Mouse (Mus musculus) adrenal gland, postnatal 25 days (tissue): ENCODE measurements around the gene Cacng7. TPM values are rescaled to one million over a fixed set of nuclear protein-coding genes. Genes with fewer than 3 reads are reported as not detected.

Source experiments
- DNase-seq: peaks from one replicate; pipeline ENCODE4 v3.0.0; 2021; ENCODE audit warnings: mixed read lengths
- total RNA-seq: library from RNA; stranded (reverse); gene quantifications from 2 replicates; pipeline ENCODE4 v1.2.3, GENCODE M21; 2021

Gene Cacng7
- total RNA-seq, 1 experiment from 2014 or later = 10.1 TPM

DNA sequence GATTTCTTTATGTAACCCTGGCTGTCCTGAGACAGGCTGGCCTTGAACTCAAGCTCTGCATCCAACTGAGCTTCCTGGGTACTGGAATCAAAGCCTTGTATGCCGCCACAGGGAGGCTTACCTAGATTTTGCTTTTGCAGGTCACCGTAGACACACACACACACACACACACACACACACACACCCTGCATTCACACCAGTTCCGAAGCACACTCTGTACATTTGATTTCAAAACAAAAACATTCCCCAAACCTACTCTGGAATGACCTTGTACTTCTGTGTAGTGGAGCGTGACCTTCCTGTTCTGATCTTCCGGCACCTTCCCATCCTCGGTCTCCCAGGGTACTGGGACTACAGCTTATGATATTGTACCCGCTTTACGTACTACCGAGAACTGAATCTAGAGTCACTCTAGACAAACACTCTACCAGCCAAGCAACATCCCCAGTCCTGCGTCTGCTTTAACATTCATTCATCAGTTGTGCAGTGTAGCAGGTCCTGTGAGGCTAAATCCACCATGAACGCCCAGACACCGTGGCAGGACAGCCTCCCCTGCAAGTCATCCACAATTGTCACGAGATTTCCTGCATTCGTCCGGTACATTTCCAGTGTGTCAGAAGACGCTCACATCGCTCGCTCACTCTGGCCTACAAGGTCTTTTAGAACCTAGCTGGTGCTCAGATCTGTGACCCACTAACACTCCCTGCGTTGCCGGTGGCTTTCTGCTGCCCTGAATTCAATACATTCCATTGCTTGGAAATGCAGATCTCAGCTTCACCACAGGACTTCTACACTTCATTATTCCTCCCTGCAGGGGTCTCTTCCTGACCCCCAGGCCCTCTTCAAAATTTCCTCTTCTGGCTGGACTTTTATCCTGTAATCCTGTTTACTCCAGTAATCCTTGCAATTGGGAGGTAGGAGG lies 14.9 kb downstream of the Cacng7 start:
- no peak for DNase-seq

DNA sequence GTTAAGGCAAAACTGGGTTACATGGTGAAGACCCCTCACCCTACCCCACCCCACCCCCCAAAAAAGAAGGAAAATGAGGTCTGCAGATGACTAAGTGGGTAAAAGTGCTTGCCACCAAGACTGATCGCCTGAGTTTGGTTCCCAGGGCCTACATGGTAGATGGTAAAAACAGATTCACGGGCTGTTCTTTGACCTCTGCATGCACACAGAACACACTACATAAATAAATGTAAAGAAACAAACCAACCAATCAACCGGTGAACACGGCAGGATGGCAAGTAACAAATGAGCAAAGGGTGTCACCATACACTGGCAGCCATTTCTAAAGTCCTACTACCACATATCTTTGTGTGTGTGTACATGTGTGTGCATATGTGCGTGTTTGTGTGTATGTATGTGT lies 15.6 kb downstream of the Cacng7 start:
- no peak for DNase-seq

GRCm38 (mm10) chr7:3349775-3350174 lies 17.0 kb downstream of the Cacng7 start:
- DNase-seq = no peak

- no peak for DNase-seq
Observed at GRCm38 (mm10) chr7:3351536-3351935, 18.8 kb downstream of the Cacng7 start.

- peak; percentile 19 for DNase-seq
Observed at GRCm38 (mm10) chr7:3354850-3355249, 22.1 kb downstream of the Cacng7 start.

- no peak for DNase-seq
Observed at GRCm38 (mm10) chr7:3360678-3361077, 27.9 kb downstream of the Cacng7 start.

DNA sequence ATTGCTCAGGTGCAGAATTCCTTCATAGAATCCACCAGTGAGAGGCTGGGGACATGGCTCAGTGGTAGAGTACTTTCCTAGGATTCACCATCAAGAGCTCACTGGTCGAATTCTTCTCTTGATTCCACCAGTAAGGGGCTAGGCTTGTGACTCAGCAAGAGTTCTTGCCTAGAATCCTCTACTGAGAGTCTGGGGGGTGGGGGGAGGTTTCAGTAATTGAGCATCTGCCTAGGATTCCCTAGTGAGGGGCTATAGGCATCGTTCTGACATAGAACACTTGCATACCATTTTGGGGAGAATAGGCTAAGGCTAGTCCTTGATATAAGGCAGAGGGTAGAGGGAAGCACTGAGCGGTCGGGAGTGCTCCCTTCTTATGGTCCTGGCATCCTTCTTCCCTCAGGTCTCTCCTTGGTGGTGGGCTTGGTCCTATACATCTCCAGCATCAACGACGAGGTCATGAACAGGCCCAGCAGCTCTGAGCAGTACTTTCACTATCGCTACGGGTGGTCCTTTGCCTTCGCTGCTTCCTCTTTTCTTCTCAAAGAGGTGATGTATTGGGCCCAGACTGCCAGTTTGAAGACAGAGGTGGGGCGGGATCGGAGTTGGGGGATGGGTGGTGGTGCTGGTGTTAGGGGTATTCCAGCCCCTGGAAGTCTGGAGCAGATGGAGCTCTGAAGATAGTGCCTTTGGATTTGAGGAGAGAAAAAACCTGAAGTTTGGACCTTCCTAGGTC lies 33.0 kb downstream of the Cacng7 start:
- DNase-seq = no peak

DNA sequence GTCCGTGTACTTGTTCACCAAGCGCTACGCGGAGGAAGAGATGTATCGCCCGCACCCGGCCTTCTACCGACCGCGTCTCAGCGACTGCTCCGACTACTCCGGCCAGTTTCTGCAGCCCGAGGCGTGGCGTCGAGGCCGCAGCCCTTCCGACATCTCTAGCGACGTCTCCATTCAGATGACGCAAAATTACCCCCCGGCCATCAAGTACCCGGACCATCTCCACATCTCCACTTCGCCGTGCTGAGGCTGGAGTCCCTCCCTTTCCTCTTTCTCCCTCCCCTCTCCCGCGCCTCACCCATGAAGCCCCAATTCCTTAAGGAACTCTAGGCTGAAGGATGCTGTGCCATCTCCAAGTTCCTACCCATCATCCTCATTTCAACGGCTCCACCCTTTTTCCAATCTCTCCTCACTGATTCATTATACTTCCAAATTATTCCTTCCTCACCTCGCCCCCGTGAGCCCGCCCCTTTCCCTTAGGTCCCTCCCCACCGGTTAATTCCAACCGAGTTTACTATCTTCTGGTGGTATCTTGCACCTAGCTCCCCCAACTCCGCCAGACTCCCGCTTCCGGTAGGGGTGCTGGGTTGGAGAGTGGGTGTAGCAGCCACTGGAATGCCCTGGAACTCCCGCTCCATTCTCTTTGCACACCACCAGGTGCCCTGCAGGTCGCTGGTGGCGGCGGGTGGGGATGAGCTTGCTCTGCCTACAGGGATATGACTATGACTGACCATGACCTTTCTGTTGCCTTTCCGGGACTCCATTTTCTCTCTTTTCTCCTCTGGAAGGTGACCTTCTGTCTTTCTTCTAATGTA lies 34.2 kb downstream of the Cacng7 start:
- no peak for DNase-seq

- no peak for DNase-seq
Observed at GRCm38 (mm10) chr7:3367569-3367968, 34.8 kb downstream of the Cacng7 start.

- DNase-seq = no peak
Observed at GRCm38 (mm10) chr7:3368311-3368710, 35.6 kb downstream of the Cacng7 start.

GRCm38 (mm10) chr7:3369189-3369588 lies 36.4 kb downstream of the Cacng7 start:
- no peak for DNase-seq

DNA sequence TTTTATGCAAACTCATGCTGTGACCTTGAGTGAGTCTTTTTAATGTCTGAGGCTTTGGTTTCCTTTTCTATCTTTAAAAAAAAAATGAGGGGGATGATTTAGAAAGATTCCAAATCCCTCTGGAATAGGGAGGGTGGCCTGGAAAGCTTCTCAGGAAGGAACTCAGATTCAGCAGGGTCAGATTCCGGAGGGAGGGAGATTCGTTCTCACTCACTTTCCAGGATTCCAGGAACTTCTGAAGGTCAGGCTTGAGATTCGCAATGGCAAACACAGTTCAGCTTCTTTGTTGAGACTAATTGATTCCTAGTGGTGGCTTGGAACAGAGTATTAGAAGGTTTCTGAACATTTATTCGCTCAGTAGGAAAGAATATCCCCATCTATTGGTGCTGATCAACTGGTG lies 37.7 kb downstream of the Cacng7 start:
- no peak for DNase-seq

GRCm38 (mm10) chr7:3372376-3372775 lies 39.6 kb downstream of the Cacng7 start:
- DNase-seq = no peak

GRCm38 (mm10) chr7:3373754-3374153 lies 41.0 kb downstream of the Cacng7 start:
- no peak for DNase-seq

DNA sequence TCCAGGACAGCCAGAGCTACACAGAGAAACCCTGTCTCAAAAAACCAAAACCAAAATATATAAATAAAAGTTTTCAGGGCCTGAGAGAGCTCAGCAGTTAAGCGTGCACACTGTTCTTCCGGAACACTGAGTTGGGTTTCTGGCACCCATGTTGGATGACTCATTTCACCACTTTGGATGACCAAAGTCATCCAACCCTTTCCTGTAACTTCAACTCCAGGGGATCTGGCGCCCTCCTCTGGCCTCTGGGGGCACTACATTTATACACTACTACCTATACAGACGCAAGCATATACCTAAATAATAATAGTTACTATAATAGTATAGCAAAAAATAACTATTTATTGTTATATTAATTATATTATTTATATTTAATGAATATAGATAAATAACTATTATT lies 44.1 kb downstream of the Cacng7 start:
- peak; percentile 80 for DNase-seq

DNA sequence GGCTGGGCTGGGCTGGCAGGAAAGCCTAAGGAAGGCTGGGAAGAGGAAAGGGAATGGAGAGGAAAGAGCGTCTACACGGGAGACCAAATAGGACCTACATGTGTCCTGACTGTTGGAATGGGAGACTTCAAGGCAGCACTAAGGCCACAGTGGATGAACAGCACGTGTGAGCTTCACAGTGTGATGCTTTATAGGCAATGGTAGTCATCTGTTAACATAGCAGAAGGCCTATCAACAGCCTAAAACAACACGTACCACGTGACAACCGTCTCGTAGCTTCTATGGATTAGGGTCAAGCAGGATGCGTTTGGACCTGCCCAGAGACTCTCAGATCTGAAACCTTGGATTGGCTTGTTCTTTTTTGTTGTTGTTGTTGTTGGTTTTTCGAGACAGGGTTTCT lies 49.4 kb downstream of the Cacng7 start:
- no peak for DNase-seq

GRCm38 (mm10) chr7:3384807-3385319 lies 52.1 kb downstream of the Cacng7 start:
- DNase-seq = no peak

DNA sequence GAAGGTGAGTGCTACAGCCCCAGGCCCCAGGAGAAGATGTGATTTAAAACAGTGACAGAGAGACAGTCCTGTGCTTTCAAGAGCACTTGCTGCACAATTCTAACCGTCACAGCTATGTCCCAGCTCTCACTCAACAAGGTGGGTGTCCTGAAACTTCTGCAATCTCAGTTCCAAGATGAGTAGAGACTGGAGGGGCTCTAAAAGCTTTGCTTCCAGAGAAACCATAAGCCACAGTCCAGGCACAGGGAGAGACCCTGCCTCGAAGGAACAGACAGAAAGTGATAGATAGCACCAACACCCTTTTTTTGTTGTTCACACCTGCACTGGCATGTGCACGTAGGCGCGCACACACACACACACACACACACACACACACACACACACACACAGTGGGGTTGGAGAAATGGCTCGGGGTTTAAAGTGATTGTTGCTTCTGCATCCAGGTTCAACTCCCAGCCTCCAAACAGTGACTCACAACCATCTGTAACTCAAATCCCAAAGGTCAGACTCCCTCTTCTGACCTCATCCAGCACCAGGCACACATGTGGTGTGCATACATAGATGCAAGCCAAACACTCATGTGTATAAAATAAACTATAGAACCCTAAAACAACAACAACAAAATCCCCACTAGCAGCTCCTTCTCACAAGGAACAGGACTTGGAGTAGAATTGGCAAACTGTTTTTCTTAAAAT lies 53.4 kb downstream of the Cacng7 start:
- DNase-seq = no peak

- DNase-seq = no peak
Observed at GRCm38 (mm10) chr7:3387761-3388160, 55.0 kb downstream of the Cacng7 start.

DNA sequence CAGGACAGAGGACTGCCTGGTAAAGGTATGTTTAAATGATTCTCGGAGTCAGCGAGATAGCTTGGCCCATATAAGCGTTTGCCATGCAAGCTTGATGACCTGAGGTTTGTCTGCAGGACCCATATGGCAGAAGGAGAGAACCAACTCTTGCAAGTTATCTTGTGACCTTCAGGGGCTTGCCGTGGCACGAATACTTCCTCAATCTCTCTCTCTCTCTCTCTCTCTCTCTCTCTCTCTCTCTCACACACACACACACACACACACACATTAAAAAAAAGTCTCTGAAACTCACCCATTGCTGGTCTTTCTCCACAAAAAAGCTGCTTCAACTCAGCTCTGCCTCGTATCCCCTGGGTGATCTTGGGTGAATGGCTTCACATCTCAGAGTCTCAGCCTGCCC lies 56.1 kb downstream of the Cacng7 start:
- no peak for DNase-seq
